ENCODE assay signal across 8 mouse cellular contexts in the genomic region with DNA sequence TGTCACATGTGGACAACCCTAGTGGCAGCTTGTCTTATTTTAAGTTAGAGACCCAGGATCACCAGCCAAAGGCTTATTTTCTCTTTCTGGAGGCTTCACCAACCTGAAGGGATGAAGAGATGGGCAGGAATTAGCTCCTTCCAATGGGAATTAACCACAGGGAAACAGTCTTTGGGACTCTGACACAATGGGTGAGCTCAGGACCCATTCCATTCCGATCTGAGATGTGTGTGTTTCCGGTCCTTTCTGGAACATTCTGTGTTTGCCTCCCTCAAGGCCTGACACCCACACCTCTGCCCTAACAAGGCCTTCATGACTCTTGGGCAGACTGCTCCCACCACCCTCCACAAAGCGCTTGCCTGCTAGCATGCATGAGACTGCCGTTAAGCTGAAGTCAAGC. TPM values are rescaled to one million over a fixed set of nuclear protein-coding genes. Genes with fewer than 3 reads are reported as not detected.
DNase-seq lines count a peak whose midpoint lies in the region; ATAC-seq and TF ChIP-seq lines count a peak whose summit lies in the region.

Parp16 (plus strand) TSS at position 301 of the 400 bp plus-strand sequence.

- WGBS in forebrain, embryonic 11.5 days, result 86% methylated on average over 4 of the region's 4 CpGs
- WGBS in liver, embryonic 11.5 days, result 77% methylated on average over 4 of the region's 4 CpGs

- dilution Hi-C loops in CH12.LX (cut with MboI; ENCODE audit: extremely low pct_ligation_motif_present, extremely low pct_unique_long_range_greater_than_20kb, low sequenced_read_pairs), result no loop called here

- ATAC-seq in forebrain, embryonic 11.5 days (replicated peaks; ENCODE audit: low FRiP score), result no peak
- ATAC-seq in liver, embryonic 11.5 days (replicated peaks; ENCODE audit: low FRiP score), result no peak

- H3K27me3 ChIP-seq in CH12.LX (replicated peaks), result peaks cover 2% of the 10 kb centered on the region
- H3K27me3 ChIP-seq in forebrain, embryonic 11.5 days (ENCODE audit: control insufficient read depth, insufficient read depth, low read length), result no peaks in the 10 kb centered on the region
- H3K27me3 ChIP-seq in liver, embryonic 11.5 days (replicated peaks; ENCODE audit: control insufficient read depth, insufficient read depth, low read length), result no peaks in the 10 kb centered on the region

- H3K9ac ChIP-seq in CH12.LX (ENCODE audit: insufficient read depth, low read depth), result peak within 1 kb of the TSS; percentile 10; the same call in 1 of the 2 replicates
- H3K9ac ChIP-seq in forebrain, embryonic 11.5 days (ENCODE audit: low read length), result 0 out of 2 replicates have a peak within 1 kb of the TSS, but pooled peaks have one; percentile 2
- H3K9ac ChIP-seq in liver, embryonic 11.5 days (ENCODE audit: low read depth, low read length), result 0 out of 2 replicates have a peak within 1 kb of the TSS, but pooled peaks have one; percentile 18

- no peak for TF ChIP-seq EP300 in CH12.LX (IDR thresholded peaks at IDR 0.05; ENCODE audit: low read length)

- H3K36me3 ChIP-seq in CH12.LX (replicated peaks in 1 of 2; ENCODE audit: control insufficient read depth in 1 of 2, insufficient read depth in 1 of 2, low read length in 1 of 2), result no peaks in the 10 kb centered on the region
- no peaks in the 10 kb centered on the region for H3K36me3 ChIP-seq in forebrain, embryonic 11.5 days (ENCODE audit: control insufficient read depth, insufficient read depth, low read length)
- H3K36me3 ChIP-seq in liver, embryonic 11.5 days (ENCODE audit: control insufficient read depth, insufficient read depth, low read length), result no peaks in the 10 kb centered on the region

- no peak for TF ChIP-seq RAD21 in CH12.LX (IDR thresholded peaks at IDR 0.05; ENCODE audit: low read depth, low read length)

- in situ Hi-C loops in CH12.LX (cut with MboI; ENCODE audit: low pct_ligation_motif_present, low pct_unique_long_range_greater_than_20kb, low sequenced_read_pairs), result no loop called here

- H3K79me2 ChIP-seq in CH12.LX (replicated peaks; ENCODE audit: control insufficient read depth, extremely low read depth, insufficient read depth, poor library complexity, severe bottlenecking), result no peaks in the 10 kb centered on the region

- intact Hi-C loops in gastrocnemius, adult 2 months (cut with DNase I), result loop anchor here (10.0 kb wide), 1 partner anchor 90 kb away; no protein-coding TSS in a partner anchor

- H3K4me2 ChIP-seq in CH12.LX (ENCODE audit: insufficient read depth, low read depth, poor library complexity, severe bottlenecking), result 0 out of 2 replicates have a peak within 1 kb of the TSS, but pooled peaks have one; percentile 6
- no peak within 1 kb of the TSS for H3K4me2 ChIP-seq in forebrain, embryonic 11.5 days (ENCODE audit: low read depth, low read length, severe bottlenecking)
- peak within 1 kb of the TSS; percentile 33 for H3K4me2 ChIP-seq in liver, embryonic 11.5 days

- H3K4me3 ChIP-seq in gastrocnemius, adult 2 months, result peak within 1 kb of the TSS; percentile 66
- peak within 1 kb of the TSS in 1 of 3 experiments; percentile 9 for H3K4me3 ChIP-seq in CH12.LX (replicated peaks in 1 of 3; ENCODE audit: low read depth in 2 of 3, low read length in 2 of 3, poor library complexity in 1 of 3)
- no peak within 1 kb of the TSS for H3K4me3 ChIP-seq in forebrain, embryonic 11.5 days (ENCODE audit: low read depth, low read length)
- H3K4me3 ChIP-seq in liver, embryonic 11.5 days (ENCODE audit: low read depth, low read length), result no peak within 1 kb of the TSS

- no peaks in the 10 kb centered on the region for H3K9me3 ChIP-seq in CH12.LX (replicated peaks; ENCODE audit: low read length)
- H3K9me3 ChIP-seq in forebrain, embryonic 11.5 days (ENCODE audit: control insufficient read depth, low read length), result no peaks in the 10 kb centered on the region
- H3K9me3 ChIP-seq in liver, embryonic 11.5 days (ENCODE audit: control insufficient read depth, low read length), result no peaks in the 10 kb centered on the region

- no peak for TF ChIP-seq CTCF in gastrocnemius, adult 2 months (IDR thresholded peaks at IDR 0.05)
- TF ChIP-seq CTCF in CH12.LX (conservative IDR thresholded peaks at IDR 0.05 in 1 of 2, IDR thresholded peaks at IDR 0.05 in 1 of 2; ENCODE audit: low read depth in 2 of 2, low read length in 2 of 2), result no peak

- peaks cover 13 to 36% of the 10 kb centered on the region in 2 experiments for H3K4me1 ChIP-seq in CH12.LX (ENCODE audit: control insufficient read depth in 1 of 2, insufficient read depth in 2 of 2)
- peaks cover 17% of the 10 kb centered on the region for H3K4me1 ChIP-seq in forebrain, embryonic 11.5 days (replicated peaks; ENCODE audit: control insufficient read depth, insufficient read depth, low read length)
- peaks cover 42% of the 10 kb centered on the region for H3K4me1 ChIP-seq in liver, embryonic 11.5 days (replicated peaks; ENCODE audit: control insufficient read depth, insufficient read depth, low read length)

- DNase-seq in gastrocnemius, adult 2 months, result no peak
- no peak for DNase-seq in gastrocnemius, adult 18-20 months (ENCODE audit: low spot score)
- DNase-seq in CH12.LX (ENCODE audit: extremely low read depth), result no peak
- no peak for DNase-seq in forebrain, embryonic 11.5 days (ENCODE audit: low spot score)
- no peak for DNase-seq in liver, embryonic 11.5 days (ENCODE audit: low spot score)
- no peak for DNase-seq in adipocyte (ENCODE audit: low spot score)
- no peak for DNase-seq in layer of hippocampus, postnatal 36 days
- no peak for DNase-seq in right cerebral cortex, postnatal 10 days (ENCODE audit: low spot score in 2 of 2)

- TF ChIP-seq POLR2A in CH12.LX (IDR thresholded peaks at IDR 0.05; ENCODE audit: low read depth, low read length), result no peak

- H3K27ac ChIP-seq in gastrocnemius, adult 2 months, result peak within 1 kb of the TSS; percentile 93
- H3K27ac ChIP-seq in CH12.LX (ENCODE audit: insufficient read depth, low read depth), result peak within 1 kb of the TSS; percentile 43
- H3K27ac ChIP-seq in forebrain, embryonic 11.5 days (ENCODE audit: low read depth, low read length), result peak within 1 kb of the TSS; percentile 81
- peak within 1 kb of the TSS; percentile 83 for H3K27ac ChIP-seq in liver, embryonic 11.5 days (ENCODE audit: low read depth, low read length)

TF ChIP-seq in CH12.LX, 34 proteins besides CTCF, POLR2A, EP300 and RAD21:
- no peak for TF ChIP-seq PAX5 (IDR thresholded peaks at IDR 0.05; ENCODE audit: low read length)
- no peak for TF ChIP-seq GABPA (IDR thresholded peaks at IDR 0.05; ENCODE audit: insufficient replicate concordance, low read depth, low read length)
- TF ChIP-seq TCF12 (IDR thresholded peaks at IDR 0.05; ENCODE audit: low read depth, low read length), result no peak
- no peak for TF ChIP-seq MAX (IDR thresholded peaks at IDR 0.05; ENCODE audit: low read length)
- no peak for TF ChIP-seq USF2 (conservative IDR thresholded peaks at IDR 0.05; ENCODE audit: low read depth, low read length)
- TF ChIP-seq SIN3A (IDR thresholded peaks at IDR 0.05; ENCODE audit: low read length), result no peak
- no peak for TF ChIP-seq CHD1 (IDR thresholded peaks at IDR 0.05; ENCODE audit: low read depth, low read length)
- no peak for TF ChIP-seq ZMIZ1 (IDR thresholded peaks at IDR 0.05; ENCODE audit: low read depth, low read length)
- TF ChIP-seq MXI1 (IDR thresholded peaks at IDR 0.05; ENCODE audit: low read depth, low read length), result no peak
- no peak for TF ChIP-seq ZNF384 (IDR thresholded peaks at IDR 0.05; ENCODE audit: low read depth, low read length)
- no peak for TF ChIP-seq JUND (conservative IDR thresholded peaks at IDR 0.05; ENCODE audit: low read depth, low read length)
- no peak for TF ChIP-seq ELF1 (IDR thresholded peaks at IDR 0.05; ENCODE audit: low read depth, low read length)
- TF ChIP-seq ZC3H11A (IDR thresholded peaks at IDR 0.05; ENCODE audit: low read depth, low read length), result no peak
- no peak for TF ChIP-seq NRF1 (IDR thresholded peaks at IDR 0.05; ENCODE audit: low read depth, low read length)

RNA-seq across cellular contexts. Expression of gene Parp16, which starts in this region (rescaled TPM):
- total RNA-seq in gastrocnemius, adult 2 months (2021), result 1 to 10 TPM; 3.6 to 3.9 TPM
- total RNA-seq in gastrocnemius, adult 18-20 months (2021), result 1 to 10 TPM; 3.6 to 3.7 TPM
- total RNA-seq in CH12.LX (2012; rRNA removed) (1.3 and 1.7 TPM in 2 replicates), CH12.LX (2014; rRNA removed) (0.44 and 0.46 TPM in 2 replicates)
- polyA plus RNA-seq in CH12.LX (2012; ENCODE audit: insufficient read length, low read depth), result 0.81 and 0.94 TPM in 2 replicates
- polyA plus RNA-seq in forebrain, embryonic 11.5 days (2014; fragmentation: Nextera tagmentation; extraction: Ambion mirVana), result 5.4 and 6.6 TPM in 2 replicates
- 7.3 and 7.5 TPM in 2 replicates for polyA plus RNA-seq in liver, embryonic 11.5 days (2014; fragmentation: Nextera tagmentation; extraction: Ambion mirVana)
- 1 to 10 TPM; 4.6 to 4.9 TPM for total RNA-seq in layer of hippocampus, postnatal 36 days (2021)

Comparison
In these comparisons a context has a peak if more than half of its experiments do, and no peak if none do; other contexts are left out.
1. H3K27ac ChIP-seq: peak in every context shown above with its lines; median percentile 93 in gastrocnemius, adult 2 months; 83 in liver, embryonic 11.5 days; 81 in forebrain, embryonic 11.5 days; 43 in CH12.LX.